Mouse (Mus musculus): ENCODE measurements around the gene Acp5. TPM values are rescaled to one million over a fixed set of nuclear protein-coding genes. Genes with fewer than 3 reads are reported as not detected.

Gene Acp5
- 253 TPM for polyA plus RNA-seq (2017; shearing (Covaris generic))

GRCm38 (mm10) chr9:22135644-22136390, at the start of gene Acp5:
TSS of gene Acp5 (minus strand) at chr9:22135711.

GRCm38 (mm10) chr9:22156497-22157245, 21.2 kb upstream of the Acp5 start, which contains the start of gene Pigyl:
TSS of gene Pigyl (plus strand) at chr9:22156846.

GRCm38 (mm10) chr9:22116740-22117426, 18.6 kb downstream of the Acp5 start, which contains the start of gene Elof1:
TSS of gene Elof1 (minus strand) at chr9:22117172.

DNA sequence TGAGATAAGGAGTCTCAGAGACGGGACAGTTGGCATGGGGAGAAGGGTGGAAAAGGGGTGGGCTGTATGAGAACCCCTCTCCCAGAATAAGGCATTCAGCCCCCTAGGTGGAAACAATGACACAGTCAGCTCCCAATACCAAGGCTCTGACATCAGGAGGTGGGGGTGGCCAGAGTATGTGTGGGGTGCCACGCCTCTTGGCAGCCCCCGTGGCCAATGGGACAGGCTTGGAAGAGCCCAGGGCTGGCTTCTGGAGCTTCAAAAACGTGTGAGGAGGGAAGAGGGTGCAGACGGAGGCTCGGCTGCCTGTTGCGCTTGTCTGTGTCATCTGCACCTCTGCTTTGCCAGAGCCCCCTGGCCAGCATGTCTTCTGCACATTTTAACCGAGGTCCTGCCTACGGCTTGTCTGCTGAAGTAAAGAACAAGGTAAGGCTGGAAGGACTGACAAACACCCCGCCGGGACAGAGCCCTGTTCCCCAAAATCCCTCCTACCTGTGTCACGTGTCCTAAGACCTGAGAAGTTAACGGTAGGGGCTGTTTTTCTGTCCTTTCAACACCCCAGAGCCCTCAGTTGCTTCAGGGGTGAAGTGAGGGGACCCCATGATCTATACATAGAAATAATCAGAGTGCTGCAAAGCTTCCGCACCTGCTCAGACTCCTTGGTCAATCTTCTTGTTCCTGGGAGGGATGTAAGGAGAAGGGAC, 36.4 kb downstream of the Acp5 start, which contains the start of gene Cnn1:
Gene Cnn1, plus strand, starts transcription at position 224 of the 704 bp plus-strand sequence.

DNA sequence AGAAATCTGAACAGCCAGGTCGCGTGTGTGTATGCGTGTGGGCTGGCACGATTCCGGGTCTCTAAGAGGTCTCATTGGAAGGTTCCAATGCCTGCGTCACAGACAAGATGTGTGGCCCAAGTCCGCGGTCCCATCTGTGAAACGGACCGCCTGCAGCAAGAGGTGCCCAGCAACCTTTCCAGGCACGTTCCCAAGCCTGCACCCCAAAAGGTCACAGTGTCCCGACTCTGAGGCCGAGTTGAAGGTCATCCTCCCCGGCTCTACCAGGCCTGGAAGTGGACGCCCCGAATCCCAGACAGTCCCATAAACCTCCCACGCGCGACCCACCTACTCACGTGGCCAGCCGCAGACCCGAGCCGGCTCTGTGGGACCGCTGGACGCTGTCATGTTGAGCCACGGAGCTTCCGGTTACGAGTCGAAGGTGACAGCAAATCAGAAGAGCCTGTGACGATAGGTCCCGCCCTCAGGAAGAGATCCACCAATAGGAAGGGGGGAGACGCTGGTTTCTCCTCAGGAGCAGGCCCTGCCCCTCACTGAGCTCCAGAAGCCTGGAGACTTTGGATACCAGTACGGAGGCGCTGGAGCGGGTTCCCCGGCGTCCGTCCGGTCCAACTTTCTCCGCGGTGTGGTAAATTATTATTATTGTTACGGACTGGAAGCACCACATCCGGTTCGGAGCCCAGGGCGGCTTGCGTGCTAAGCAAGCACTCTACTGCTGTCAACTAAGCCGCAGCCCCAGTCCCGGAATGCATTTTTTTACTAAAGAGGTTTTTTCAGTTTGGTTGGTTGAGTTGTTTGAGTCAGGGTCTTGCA, 50.3 kb downstream of the Acp5 start, which contains the start of gene Ecsit:
Gene Ecsit, minus strand, starts transcription at position 417 of the 813 bp plus-strand sequence.

Other genes starting within 250 kb of the Acp5 start
- 17.7 TPM for gene Rab3d, start 217.5 kb downstream of the Acp5 start, polyA plus RNA-seq (2017; shearing (Covaris generic))
- gene Ccdc159, start 208.2 kb downstream of the Acp5 start, polyA plus RNA-seq (2017; shearing (Covaris generic)), result 0.46 TPM
- gene Tmem205, start 208.2 kb downstream of the Acp5 start, polyA plus RNA-seq (2017; shearing (Covaris generic)), result 10.4 TPM
- gene Plppr2, start 198.7 kb downstream of the Acp5 start, polyA plus RNA-seq (2017; shearing (Covaris generic)), result 2.4 TPM
- gene Swsap1, start 180.0 kb downstream of the Acp5 start, polyA plus RNA-seq (2017; shearing (Covaris generic)), result 10.9 TPM
- 0.94 TPM for gene Epor, start 172.2 kb downstream of the Acp5 start, polyA plus RNA-seq (2017; shearing (Covaris generic))
- gene Rgl3, start 146.3 kb downstream of the Acp5 start, polyA plus RNA-seq (2017; shearing (Covaris generic)), result 0.20 TPM
- gene Ccdc151, start 133.1 kb downstream of the Acp5 start, polyA plus RNA-seq (2017; shearing (Covaris generic)), result not detected
- 93.9 TPM for gene Prkcsh, start 132.9 kb downstream of the Acp5 start, polyA plus RNA-seq (2017; shearing (Covaris generic))
- not detected for gene Elavl3, start 83.7 kb downstream of the Acp5 start, polyA plus RNA-seq (2017; shearing (Covaris generic))
- not detected for gene Gm49318, start 64.5 kb downstream of the Acp5 start, polyA plus RNA-seq (2017; shearing (Covaris generic))
- 8.2 TPM for gene Zfp653, start 64.3 kb downstream of the Acp5 start, polyA plus RNA-seq (2017; shearing (Covaris generic))
- gene Ecsit, start 50.3 kb downstream of the Acp5 start, polyA plus RNA-seq (2017; shearing (Covaris generic)), result 50.8 TPM
- gene Cnn1, start 36.5 kb downstream of the Acp5 start, polyA plus RNA-seq (2017; shearing (Covaris generic)), result not detected
- 93.2 TPM for gene Elof1, start 18.5 kb downstream of the Acp5 start, polyA plus RNA-seq (2017; shearing (Covaris generic))
- 45.4 TPM for gene Pigyl, start 21.1 kb upstream of the Acp5 start, polyA plus RNA-seq (2017; shearing (Covaris generic))
- not detected for gene Zfp872, start 52.4 kb upstream of the Acp5 start, polyA plus RNA-seq (2017; shearing (Covaris generic))
- 55.7 TPM for gene Zfp809, start 90.0 kb upstream of the Acp5 start, polyA plus RNA-seq (2017; shearing (Covaris generic))
- 7.4 TPM for gene Zfp599, start 124.2 kb upstream of the Acp5 start, polyA plus RNA-seq (2017; shearing (Covaris generic))
- 18.0 TPM for gene Zfp810, start 171.9 kb upstream of the Acp5 start, polyA plus RNA-seq (2017; shearing (Covaris generic))